Mouse (Mus musculus) A20 (cell line): ENCODE results near the gene Larp1.
A peak's percentile ranks its signal among the peaks of the same experiment; 100 is the strongest.

Experiments used
- DNase-seq: peaks from one replicate; pipeline ENCODE4 v3.0.0-alpha.2; 2011; ENCODE audit warnings: low read depth, low spot score

The Larp1 gene

GRCm38 (mm10) chr11:57998872-57999271 is 10.0 kb upstream of the Larp1 start:
- no peak for DNase-seq

GRCm38 (mm10) chr11:58003126-58003525 is 5.7 kb upstream of the Larp1 start:
- DNase-seq = no peak

- no peak for DNase-seq
Measured at GRCm38 (mm10) chr11:58003734-58004133, 5.1 kb upstream of the Larp1 start.

- DNase-seq = no peak
Measured at GRCm38 (mm10) chr11:58005110-58005509, 3.8 kb upstream of the Larp1 start.

GRCm38 (mm10) chr11:58008013-58008412 is 851 bp upstream of the Larp1 start:
- DNase-seq = no peak

- DNase-seq = peak; percentile 95
Measured at GRCm38 (mm10) chr11:58008437-58009050, 320 bp upstream of the Larp1 start.

GRCm38 (mm10) chr11:58009516-58010141 is 765 bp downstream of the Larp1 start:
- DNase-seq = peak; percentile 75

- DNase-seq = peak; percentile 77
Measured at GRCm38 (mm10) chr11:58010226-58010781, 1.4 kb downstream of the Larp1 start.

GRCm38 (mm10) chr11:58010930-58011329 is 2.1 kb downstream of the Larp1 start:
- no peak for DNase-seq

GRCm38 (mm10) chr11:58011813-58012212 is 2.9 kb downstream of the Larp1 start:
- no peak for DNase-seq

- no peak for DNase-seq
Measured at GRCm38 (mm10) chr11:58012674-58013073, 3.8 kb downstream of the Larp1 start.

- no peak for DNase-seq
Measured at GRCm38 (mm10) chr11:58013100-58013499, 4.2 kb downstream of the Larp1 start.

GRCm38 (mm10) chr11:58014604-58015003 is 5.7 kb downstream of the Larp1 start:
- DNase-seq = no peak

GRCm38 (mm10) chr11:58015339-58015738 is 6.5 kb downstream of the Larp1 start:
- DNase-seq = no peak

GRCm38 (mm10) chr11:58016371-58016770 is 7.5 kb downstream of the Larp1 start:
- no peak for DNase-seq

- DNase-seq = no peak
Measured at GRCm38 (mm10) chr11:58017422-58017821, 8.6 kb downstream of the Larp1 start.

GRCm38 (mm10) chr11:58018287-58018686 is 9.4 kb downstream of the Larp1 start:
- DNase-seq = no peak

- no peak for DNase-seq
Measured at GRCm38 (mm10) chr11:58018701-58019100, 9.8 kb downstream of the Larp1 start.

- DNase-seq = no peak
Measured at GRCm38 (mm10) chr11:58021095-58021494, 12.2 kb downstream of the Larp1 start.

- DNase-seq = no peak
Measured at GRCm38 (mm10) chr11:58021618-58022017, 12.8 kb downstream of the Larp1 start.

GRCm38 (mm10) chr11:58024271-58024670 is 15.4 kb downstream of the Larp1 start:
- no peak for DNase-seq

- no peak for DNase-seq
Measured at GRCm38 (mm10) chr11:58024671-58025070, 15.8 kb downstream of the Larp1 start.

GRCm38 (mm10) chr11:58025881-58026280 is 17.0 kb downstream of the Larp1 start:
- DNase-seq = no peak
